Mouse (Mus musculus): ENCODE data around the gene Ces2g. TPM values are rescaled to one million over a fixed set of nuclear protein-coding genes. Genes with fewer than 3 reads are reported as not detected.

Gene Ces2g
- 5.5 TPM for polyA plus RNA-seq (2015; fragmentation: Illumina TruSeq; extraction: RNeasy Lipid Tissue Mini Kit (QIAGEN cat#74804); ENCODE audit: insufficient read depth, low read depth, low replicate concordance)

GRCm38 (mm10) chr8:104961537-104961961, at the start of gene Ces2g:
TSS of gene Ces2g (plus strand) at chr8:104961718.

GRCm38 (mm10) chr8:104925972-104926596, 35.4 kb upstream of the Ces2g start, which contains the start of gene Ces2e:
TSS of gene Ces2e (plus strand) at chr8:104926260.

GRCm38 (mm10) chr8:104947056-104947455, 14.5 kb upstream of the Ces2g start, which contains the start of gene Ces2f:
TSS of gene Ces2f (plus strand) at chr8:104947356.

GRCm38 (mm10) chr8:105000586-105000985, 39.1 kb downstream of the Ces2g start, which contains the start of gene Ces2h:
TSS of gene Ces2h (plus strand) at chr8:105000853.

Other genes starting within 250 kb of the Ces2g start
- not detected for gene Ces2a, start 227.7 kb upstream of the Ces2g start, polyA plus RNA-seq (2015; fragmentation: Illumina TruSeq; extraction: RNeasy Lipid Tissue Mini Kit (QIAGEN cat#74804); ENCODE audit: insufficient read depth, low read depth, low replicate concordance)
- gene Ces2b, start 130.1 kb upstream of the Ces2g start, polyA plus RNA-seq (2015; fragmentation: Illumina TruSeq; extraction: RNeasy Lipid Tissue Mini Kit (QIAGEN cat#74804); ENCODE audit: insufficient read depth, low read depth, low replicate concordance), result not detected
- not detected for gene Ces2c, start 114.7 kb upstream of the Ces2g start, polyA plus RNA-seq (2015; fragmentation: Illumina TruSeq; extraction: RNeasy Lipid Tissue Mini Kit (QIAGEN cat#74804); ENCODE audit: insufficient read depth, low read depth, low replicate concordance)
- 3.9 TPM for gene Ces2e, start 35.5 kb upstream of the Ces2g start, polyA plus RNA-seq (2015; fragmentation: Illumina TruSeq; extraction: RNeasy Lipid Tissue Mini Kit (QIAGEN cat#74804); ENCODE audit: insufficient read depth, low read depth, low replicate concordance)
- not detected for gene Ces2f, start 14.4 kb upstream of the Ces2g start, polyA plus RNA-seq (2015; fragmentation: Illumina TruSeq; extraction: RNeasy Lipid Tissue Mini Kit (QIAGEN cat#74804); ENCODE audit: insufficient read depth, low read depth, low replicate concordance)
- gene Ces2h, start 39.1 kb downstream of the Ces2g start, polyA plus RNA-seq (2015; fragmentation: Illumina TruSeq; extraction: RNeasy Lipid Tissue Mini Kit (QIAGEN cat#74804); ENCODE audit: insufficient read depth, low read depth, low replicate concordance), result not detected
- gene Ces3a, start 86.9 kb downstream of the Ces2g start, polyA plus RNA-seq (2015; fragmentation: Illumina TruSeq; extraction: RNeasy Lipid Tissue Mini Kit (QIAGEN cat#74804); ENCODE audit: insufficient read depth, low read depth, low replicate concordance), result not detected
- gene Ces3b, start 122.0 kb downstream of the Ces2g start, polyA plus RNA-seq (2015; fragmentation: Illumina TruSeq; extraction: RNeasy Lipid Tissue Mini Kit (QIAGEN cat#74804); ENCODE audit: insufficient read depth, low read depth, low replicate concordance), result not detected
- gene Ces4a, start 170.1 kb downstream of the Ces2g start, polyA plus RNA-seq (2015; fragmentation: Illumina TruSeq; extraction: RNeasy Lipid Tissue Mini Kit (QIAGEN cat#74804); ENCODE audit: insufficient read depth, low read depth, low replicate concordance), result not detected
- 4.9 TPM for gene Cbfb, start 209.0 kb downstream of the Ces2g start, polyA plus RNA-seq (2015; fragmentation: Illumina TruSeq; extraction: RNeasy Lipid Tissue Mini Kit (QIAGEN cat#74804); ENCODE audit: insufficient read depth, low read depth, low replicate concordance)

Measured in pancreas, adult 10 weeks (tissue).